Mouse (Mus musculus) stomach, postnatal 0 days (tissue): ENCODE measurements around the gene Atpif1. TPM values are rescaled to one million over a fixed set of nuclear protein-coding genes. Genes with fewer than 3 reads are reported as not detected.
"Not testable (repeated sequence)": the region's sequence is repeated elsewhere in the genome, so short reads cannot be mapped to it uniquely, and the experiment has no call there.

Experiments
- ATAC-seq: fragments of 200-750 bp; cut with Nextera tagmentation; 2 replicates; pipeline ENCODE4 v1.8.0; 2017; ENCODE audit not compliant: low FRiP score, low TSS enrichment
- DNase-seq: peaks from one replicate; pipeline ENCODE4 v3.0.0-alpha.2; 2016; ENCODE audit warnings: low spot score
- H3K27ac ChIP-seq: fragments of 300-500 bp; sonication (generic); replicated peaks from 2 replicates; pipeline ENCODE4 v1.5.1; 2014; ENCODE audit warnings: mild to moderate bottlenecking, control low read depth
- H3K27me3 ChIP-seq: fragments of 300-500 bp; sonication (generic); 2 replicates; pipeline ENCODE4 v1.6.1; 2014; ENCODE audit warnings: low read length; ENCODE audit not compliant: control insufficient read depth, insufficient read depth
- H3K36me3 ChIP-seq: fragments of 300-500 bp; sonication (generic); 2 replicates; pipeline ENCODE4 v1.6.1; 2014; ENCODE audit warnings: low read length, mixed read lengths; ENCODE audit not compliant: control insufficient read depth, insufficient read depth
- H3K4me1 ChIP-seq: fragments of 300-500 bp; sonication (generic); replicated peaks from 2 replicates; pipeline ENCODE4 v1.6.1; 2014; ENCODE audit warnings: antibody characterized with exemption; ENCODE audit not compliant: control insufficient read depth, insufficient read depth
- H3K4me2 ChIP-seq: fragments of 300-500 bp; sonication (generic); replicated peaks from 2 replicates; pipeline ENCODE4 v1.6.1; 2014; ENCODE audit warnings: low read depth, mild to moderate bottlenecking, control low read depth, moderate library complexity
- H3K4me3 ChIP-seq: fragments of 300-500 bp; sonication (generic); 2 replicates; pipeline ENCODE4 v1.5.1; 2014; ENCODE audit warnings: low read depth, low read length, control low read depth
- H3K9ac ChIP-seq: fragments of 300-500 bp; sonication (generic); 2 replicates; pipeline ENCODE4 v1.6.1; 2014; ENCODE audit warnings: mild to moderate bottlenecking, low read length, control low read depth, mixed read lengths
- H3K9me3 ChIP-seq: fragments of 300-500 bp; sonication (generic); 2 replicates; pipeline ENCODE4 v1.6.1; 2016; ENCODE audit warnings: low read length; ENCODE audit not compliant: control insufficient read depth
- CTCF ChIP-seq: IDR thresholded peaks from 2 replicates; pipeline ENCODE4 v1.5.1; 2016; ENCODE audit warnings: antibody characterized with exemption, low read depth, mild to moderate bottlenecking, moderate library complexity
- EP300 ChIP-seq: optimal IDR thresholded peaks from 2 replicates; pipeline ENCODE3; 2016; ENCODE audit warnings: antibody characterized with exemption
- WGBS: fragments of 180-500 bp; shearing (Covaris S2); extraction: QIAGEN DNeasy Blood & Tissue Kit; methylation state at CpG from one replicate; pipeline ENCODE4 v1.1.7; 2014; 5-methylcytosine and 5-hydroxymethylcytosine counted together
- polyA plus RNA-seq: library from polyadenylated mRNA; unstranded; fragments of >200 nt; fragmentation: Nextera tagmentation; extraction: Ambion mirVana; gene quantifications from 2 replicates; pipeline ENCODE4 v1.2.1, GENCODE M21; 2015

The Atpif1 gene
- polyA plus RNA-seq, 1 experiment from 2014 or later: 1,213 TPM

- peak; percentile 66; the same call in 1 of the 2 replicates for ATAC-seq
Measured at GRCm38 (mm10) chr4:132484820-132485219, 48.6 kb downstream of the Atpif1 start.

GRCm38 (mm10) chr4:132484231-132484630, 49.2 kb downstream of the Atpif1 start:
- no peak overlapping the region for H3K4me2 ChIP-seq
- H3K4me3 ChIP-seq: no peak overlapping the region
- H3K27me3 ChIP-seq: no peaks in the 10 kb centered on the region
- H3K4me1 ChIP-seq: no peaks in the 10 kb centered on the region
- WGBS: 70% methylated on average over 4 of the region's 4 CpGs
- ATAC-seq (no peak), DNase-seq (no peak)
- no peaks in the 10 kb centered on the region for H3K9me3 ChIP-seq
- no peaks in the 10 kb centered on the region for H3K36me3 ChIP-seq
- H3K27ac ChIP-seq: no peak overlapping the region
- no peak for TF ChIP-seq CTCF
- H3K9ac ChIP-seq: no peak overlapping the region

More at GRCm38 (mm10) chr4:132484820-132485219, 48.6 kb downstream of the Atpif1 start:
- peak; percentile 36 for DNase-seq
- TF ChIP-seq CTCF (no peak), EP300 (no peak)
- no peak overlapping the region for H3K4me2 ChIP-seq
- no peaks in the 10 kb centered on the region for H3K36me3 ChIP-seq
- H3K4me3 ChIP-seq: no peak overlapping the region
- H3K27me3 ChIP-seq: no peaks in the 10 kb centered on the region
- H3K9ac ChIP-seq: no peak overlapping the region
- H3K4me1 ChIP-seq: no peaks in the 10 kb centered on the region
- H3K9me3 ChIP-seq: no peaks in the 10 kb centered on the region
- 37% methylated on average over 5 of the region's 5 CpGs for WGBS
- H3K27ac ChIP-seq: no peak overlapping the region

- ATAC-seq (no peak), DNase-seq (peak; percentile 71)
- H3K4me1 ChIP-seq: no peaks in the 10 kb centered on the region
- no peaks in the 10 kb centered on the region for H3K36me3 ChIP-seq
- no peak overlapping the region for H3K4me3 ChIP-seq
- TF ChIP-seq CTCF (no peak), EP300 (no peak)
- 69% methylated on average over 13 of the region's 13 CpGs for WGBS
- H3K27ac ChIP-seq: no peak overlapping the region
- no peaks in the 10 kb centered on the region for H3K27me3 ChIP-seq
- H3K9ac ChIP-seq: no peak overlapping the region
- H3K4me2 ChIP-seq: no peak overlapping the region
- H3K9me3 ChIP-seq: no peaks in the 10 kb centered on the region
Measured at GRCm38 (mm10) chr4:132482956-132483608, 50.4 kb downstream of the Atpif1 start.

- H3K27me3 ChIP-seq, H3K4me1 ChIP-seq, ATAC-seq, H3K9ac ChIP-seq, DNase-seq, H3K4me3 ChIP-seq, H3K27ac ChIP-seq, H3K4me2 ChIP-seq, H3K9me3 ChIP-seq, H3K36me3 ChIP-seq: not testable (repeated sequence)
- 64% methylated on average over 3 of the region's 3 CpGs for WGBS
Measured at GRCm38 (mm10) chr4:132482104-132482503, 51.4 kb downstream of the Atpif1 start.

Other genes with a start within 250 kb of the Atpif1 start
- 2.3 and 2.6 TPM in 2 replicates for gene Rab42, start 230.3 kb downstream of the Atpif1 start, polyA plus RNA-seq
- gene Trnau1ap, start 204.1 kb downstream of the Atpif1 start, polyA plus RNA-seq: 45.5 and 45.7 TPM in 2 replicates
- gene Rcc1, start 180.1 kb downstream of the Atpif1 start, polyA plus RNA-seq: 23.4 and 25.2 TPM in 2 replicates
- 17.6 and 20.6 TPM in 2 replicates for gene Phactr4, start 111.2 kb downstream of the Atpif1 start, polyA plus RNA-seq
- 12.2 and 13.6 TPM in 2 replicates for gene Med18, start 69.7 kb downstream of the Atpif1 start, polyA plus RNA-seq
- gene Sesn2, start 23.2 kb downstream of the Atpif1 start, polyA plus RNA-seq: 7.6 and 8.2 TPM in 2 replicates
- gene Dnajc8, start 1.9 kb upstream of the Atpif1 start, polyA plus RNA-seq: 103 and 116 TPM in 2 replicates
- gene Ptafr, start 30.4 kb upstream of the Atpif1 start, polyA plus RNA-seq: 0.88 and 0.90 TPM in 2 replicates
- gene Eya3, start 105.3 kb upstream of the Atpif1 start, polyA plus RNA-seq: 9.9 and 10.4 TPM in 2 replicates
- 1.8 and 2.5 TPM in 2 replicates for gene Xkr8, start 198.9 kb upstream of the Atpif1 start, polyA plus RNA-seq
- 4.6 and 5.2 TPM in 2 replicates for gene Smpdl3b, start 223.6 kb upstream of the Atpif1 start, polyA plus RNA-seq
- 29.8 and 32.1 TPM in 2 replicates for gene Rpa2, start 234.7 kb upstream of the Atpif1 start, polyA plus RNA-seq